Mouse (Mus musculus): ENCODE results near the gene Clec2d.
"Not testable (repeated sequence)": the region's sequence is repeated elsewhere in the genome, so short reads cannot be mapped to it uniquely, and the experiment has no call there.

Gene Clec2d

GRCm38 (mm10) chr6:129180403-129181169 lies at the start of gene Clec2d:
Gene Clec2d (plus strand): TSS chr6:129180615.
- DNase-seq (ENCODE audit: low read depth): peak; percentile 84

- no peak for DNase-seq (ENCODE audit: low read depth)
Observed at GRCm38 (mm10) chr6:129132604-129133341, 47.6 kb upstream of the Clec2d start.

GRCm38 (mm10) chr6:129146812-129147211 lies 33.6 kb upstream of the Clec2d start:
- no peak for DNase-seq (ENCODE audit: low read depth)

- no peak for DNase-seq (ENCODE audit: low read depth)
Observed at GRCm38 (mm10) chr6:129160103-129160502, 20.3 kb upstream of the Clec2d start.

GRCm38 (mm10) chr6:129161136-129161535 lies 19.3 kb upstream of the Clec2d start:
- DNase-seq (ENCODE audit: low read depth): no peak

GRCm38 (mm10) chr6:129161951-129162350 lies 18.5 kb upstream of the Clec2d start:
- no peak for DNase-seq (ENCODE audit: low read depth)

GRCm38 (mm10) chr6:129162587-129163159 lies 17.7 kb upstream of the Clec2d start:
- no peak for DNase-seq (ENCODE audit: low read depth)

GRCm38 (mm10) chr6:129163606-129164005 lies 16.8 kb upstream of the Clec2d start:
- no peak for DNase-seq (ENCODE audit: low read depth)

GRCm38 (mm10) chr6:129170925-129171324 lies 9.5 kb upstream of the Clec2d start:
- DNase-seq (ENCODE audit: low read depth): no peak

- no peak for DNase-seq (ENCODE audit: low read depth)
Observed at GRCm38 (mm10) chr6:129171675-129172074, 8.7 kb upstream of the Clec2d start.

- no peak for DNase-seq (ENCODE audit: low read depth)
Observed at GRCm38 (mm10) chr6:129174836-129175235, 5.6 kb upstream of the Clec2d start.

GRCm38 (mm10) chr6:129175612-129176011 lies 4.8 kb upstream of the Clec2d start:
- no peak for DNase-seq (ENCODE audit: low read depth)

- no peak for DNase-seq (ENCODE audit: low read depth)
Observed at GRCm38 (mm10) chr6:129176621-129177020, 3.8 kb upstream of the Clec2d start.

GRCm38 (mm10) chr6:129179281-129179680 lies 1.1 kb upstream of the Clec2d start:
- no peak for DNase-seq (ENCODE audit: low read depth)

GRCm38 (mm10) chr6:129179831-129180230 lies 584 bp upstream of the Clec2d start:
- not testable (repeated sequence) for DNase-seq (ENCODE audit: low read depth)

GRCm38 (mm10) chr6:129181249-129181648 lies 834 bp downstream of the Clec2d start:
- DNase-seq (ENCODE audit: low read depth): no peak

- DNase-seq (ENCODE audit: low read depth): no peak
Observed at GRCm38 (mm10) chr6:129181683-129182082, 1.3 kb downstream of the Clec2d start.

- DNase-seq (ENCODE audit: low read depth): no peak
Observed at GRCm38 (mm10) chr6:129182518-129182917, 2.1 kb downstream of the Clec2d start.

GRCm38 (mm10) chr6:129184001-129184400 lies 3.6 kb downstream of the Clec2d start:
- not testable (repeated sequence) for DNase-seq (ENCODE audit: low read depth)

- DNase-seq (ENCODE audit: low read depth): no peak
Observed at GRCm38 (mm10) chr6:129184788-129185187, 4.4 kb downstream of the Clec2d start.

GRCm38 (mm10) chr6:129186022-129186421 lies 5.6 kb downstream of the Clec2d start:
- no peak for DNase-seq (ENCODE audit: low read depth)

- no peak for DNase-seq (ENCODE audit: low read depth)
Observed at GRCm38 (mm10) chr6:129186457-129187199, 6.2 kb downstream of the Clec2d start.

Data from c-Kit-positive CD71-negative TER-119-negative erythroid progenitor cells, embryonic 14.5 days (primary cell).